Mouse (Mus musculus) kidney, postnatal 14 days (tissue): Measurements from ENCODE around the gene Zfp750.
A peak's percentile ranks its signal among the peaks of the same experiment; 100 is the strongest.

ENCODE experiments used
- DNase-seq: peaks from one replicate; pipeline ENCODE4 v3.0.0; 2022; ENCODE audit warnings: mixed read lengths

The Zfp750 gene

GRCm38 (mm10) chr11:121519131-121519530, at the start of gene Zfp750:
Zfp750 (minus strand) TSS chr11:121519333.
- peak; percentile 39 for DNase-seq

- DNase-seq = no peak
Measured at GRCm38 (mm10) chr11:121564265-121564664, 45.1 kb upstream of the Zfp750 start.

GRCm38 (mm10) chr11:121563312-121563711, 44.2 kb upstream of the Zfp750 start:
- DNase-seq = no peak

- no peak for DNase-seq
Measured at GRCm38 (mm10) chr11:121560294-121560663, 41.1 kb upstream of the Zfp750 start.

GRCm38 (mm10) chr11:121559527-121560293, 40.6 kb upstream of the Zfp750 start:
- no peak for DNase-seq

- no peak for DNase-seq
Measured at GRCm38 (mm10) chr11:121558522-121558921, 39.4 kb upstream of the Zfp750 start.

GRCm38 (mm10) chr11:121557946-121558345, 38.8 kb upstream of the Zfp750 start:
- no peak for DNase-seq

GRCm38 (mm10) chr11:121556727-121557126, 37.6 kb upstream of the Zfp750 start:
- DNase-seq = no peak

GRCm38 (mm10) chr11:121553458-121553857, 34.3 kb upstream of the Zfp750 start:
- no peak for DNase-seq

GRCm38 (mm10) chr11:121552846-121553457, 33.8 kb upstream of the Zfp750 start:
- DNase-seq = peak; percentile 22

- peak; percentile 73 for DNase-seq
Measured at GRCm38 (mm10) chr11:121552167-121552566, 33.0 kb upstream of the Zfp750 start.

- DNase-seq = no peak
Measured at GRCm38 (mm10) chr11:121551206-121551799, 32.2 kb upstream of the Zfp750 start.

GRCm38 (mm10) chr11:121549843-121550647, 30.9 kb upstream of the Zfp750 start:
- peak; percentile 25 for DNase-seq

GRCm38 (mm10) chr11:121548996-121549842, 30.1 kb upstream of the Zfp750 start:
- DNase-seq = peak; percentile 39

- no peak for DNase-seq
Measured at GRCm38 (mm10) chr11:121547925-121548324, 28.8 kb upstream of the Zfp750 start.

- DNase-seq = no peak
Measured at GRCm38 (mm10) chr11:121547234-121547633, 28.1 kb upstream of the Zfp750 start.

GRCm38 (mm10) chr11:121545398-121546034, 26.4 kb upstream of the Zfp750 start:
- no peak for DNase-seq

- no peak for DNase-seq
Measured at GRCm38 (mm10) chr11:121544755-121545397, 25.7 kb upstream of the Zfp750 start.

GRCm38 (mm10) chr11:121543922-121544321, 24.8 kb upstream of the Zfp750 start:
- peak; percentile 69 for DNase-seq

- no peak for DNase-seq
Measured at GRCm38 (mm10) chr11:121543287-121543856, 24.2 kb upstream of the Zfp750 start.

GRCm38 (mm10) chr11:121542471-121542870, 23.3 kb upstream of the Zfp750 start:
- DNase-seq = no peak
